Mouse (Mus musculus): Measurements from ENCODE around the gene Clnk. TPM values are rescaled to one million over a fixed set of nuclear protein-coding genes. Genes with fewer than 3 reads are reported as not detected.

Clnk gene
- polyA plus RNA-seq, 1 experiment: not detected

GRCm38 (mm10) chr5:38687694-38688093 lies 188.9 kb downstream of the Clnk start:
- 82% methylated on average over 1 of the region's 1 CpGs for WGBS
- peaks cover 11% of the 10 kb centered on the region for H3K4me1 ChIP-seq (ENCODE audit: control insufficient read depth, insufficient read depth, low read length)
- H3K4me3 ChIP-seq (ENCODE audit: insufficient read depth, low read depth, low read length): no peak overlapping the region
- no peak overlapping the region for H3K27ac ChIP-seq (ENCODE audit: insufficient read depth, low read depth, low read length)
- no peak for TF ChIP-seq POLR2A (IDR thresholded peaks at IDR 0.05; ENCODE audit: insufficient read depth, low read depth, low read length)
- TF ChIP-seq CTCF (IDR thresholded peaks at IDR 0.05; ENCODE audit: insufficient read depth, low read depth, low read length): no peak

GRCm38 (mm10) chr5:38684164-38684911 lies 192.3 kb downstream of the Clnk start, which contains the start of gene Zfp518b:
Gene Zfp518b (minus strand): TSS chr5:38684826.
- TF ChIP-seq CTCF (IDR thresholded peaks at IDR 0.05; ENCODE audit: insufficient read depth, low read depth, low read length) (no peak), POLR2A (IDR thresholded peaks at IDR 0.05; ENCODE audit: insufficient read depth, low read depth, low read length) (peak; percentile 75)
- Histone ChIP-seq H3K4me3 (ENCODE audit: insufficient read depth, low read depth, low read length) (peak within 1 kb of the TSS; percentile 94), H3K4me1 (ENCODE audit: control insufficient read depth, insufficient read depth, low read length) (peaks cover 24% of the 10 kb centered on the region), H3K27ac (ENCODE audit: insufficient read depth, low read depth, low read length) (peak within 1 kb of the TSS; percentile 75)
- under 1% methylated on average over 88 of the region's 89 CpGs for WGBS

- WGBS: 88% methylated on average over 5 of the region's 5 CpGs
- Histone ChIP-seq H3K4me3 (ENCODE audit: insufficient read depth, low read depth, low read length) (no peak overlapping the region), H3K27ac (ENCODE audit: insufficient read depth, low read depth, low read length) (no peak overlapping the region), H3K4me1 (ENCODE audit: control insufficient read depth, insufficient read depth, low read length) (no peaks in the 10 kb centered on the region)
- TF ChIP-seq CTCF (IDR thresholded peaks at IDR 0.05; ENCODE audit: insufficient read depth, low read depth, low read length): no peak
- no peak for TF ChIP-seq POLR2A (IDR thresholded peaks at IDR 0.05; ENCODE audit: insufficient read depth, low read depth, low read length)
Observed at GRCm38 (mm10) chr5:38658836-38659235, 217.8 kb downstream of the Clnk start.

Other genes starting within 250 kb of the Clnk start
- gene Zfp518b, start 192.0 kb downstream of the Clnk start, polyA plus RNA-seq (2012; ENCODE audit: insufficient read depth, insufficient read length, low replicate concordance, missing spikeins): not detected in 2 replicates